Mouse (Mus musculus) midbrain, embryonic 16.5 days (tissue): Measurements from ENCODE around the gene Fgfr2. TPM values are rescaled to one million over a fixed set of nuclear protein-coding genes. Genes with fewer than 3 reads are reported as not detected.
A peak's percentile ranks its signal among the peaks of the same experiment; 100 is the strongest.
"Not testable (repeated sequence)": the region's sequence is repeated elsewhere in the genome, so short reads cannot be mapped to it uniquely, and the experiment has no call there.

Experiments
- ATAC-seq: fragments of 200-750 bp; cut with Nextera tagmentation; 2 replicates; pipeline ENCODE4 v1.8.0; 2017; ENCODE audit warnings: moderate TSS enrichment
- H3K27ac ChIP-seq: fragments of 300-500 bp; sonication (generic); 2 replicates; pipeline ENCODE4 v1.5.1; 2014; ENCODE audit warnings: mild to moderate bottlenecking, low read length, mixed read lengths
- H3K27me3 ChIP-seq: fragments of 300-500 bp; sonication (generic); 2 replicates; pipeline ENCODE4 v1.6.1; 2014; ENCODE audit warnings: low read depth, low read length, mixed read lengths; ENCODE audit not compliant: control insufficient read depth, insufficient read depth
- H3K36me3 ChIP-seq: fragments of 300-500 bp; sonication (generic); 2 replicates; pipeline ENCODE4 v1.6.1; 2014; ENCODE audit warnings: mild to moderate bottlenecking, low read length, moderate library complexity, mixed read lengths; ENCODE audit not compliant: control insufficient read depth, insufficient read depth
- H3K4me1 ChIP-seq: fragments of 300-500 bp; sonication (generic); 2 replicates; pipeline ENCODE4 v1.6.1; 2014; ENCODE audit warnings: mild to moderate bottlenecking, low read length, mixed read lengths; ENCODE audit not compliant: control insufficient read depth, insufficient read depth
- H3K4me2 ChIP-seq: fragments of 300-500 bp; sonication (generic); 2 replicates; pipeline ENCODE4 v1.6.1; 2014; ENCODE audit warnings: mild to moderate bottlenecking, low read length, mixed read lengths
- H3K4me3 ChIP-seq: fragments of 300-500 bp; sonication (generic); 2 replicates; pipeline ENCODE4 v1.5.1; 2014; ENCODE audit warnings: low read depth, mild to moderate bottlenecking, low read length, moderate library complexity, mixed read lengths
- H3K9ac ChIP-seq: fragments of 300-500 bp; sonication (generic); 2 replicates; pipeline ENCODE4 v1.6.1; 2014; ENCODE audit warnings: low read depth, low read length, mixed read lengths
- H3K9me3 ChIP-seq: fragments of 300-500 bp; sonication (generic); replicated peaks from 2 replicates; pipeline ENCODE4 v1.6.1; 2014; ENCODE audit warnings: mild to moderate bottlenecking, low read length, mixed read lengths; ENCODE audit not compliant: control insufficient read depth, poor library complexity, severe bottlenecking
- WGBS: fragments of 180-500 bp; shearing (Covaris S2); extraction: QIAGEN DNeasy Blood & Tissue Kit; methylation state at CpG from one replicate; pipeline ENCODE4 v1.1.7; 2014; 5-methylcytosine and 5-hydroxymethylcytosine counted together
- polyA plus RNA-seq: library from polyadenylated mRNA; unstranded; fragments of >200 nt; fragmentation: Nextera tagmentation; extraction: Ambion mirVana; gene quantifications from 2 replicates; pipeline ENCODE4 v1.2.1, GENCODE M21; 2015

Fgfr2 gene
- polyA plus RNA-seq, 1 experiment from 2014 or later = 23.8 TPM

GRCm38 (mm10) chr7:130597546-130597945, 2525.6 kb downstream of the Fgfr2 start:
- Histone ChIP-seq H3K36me3 (no peaks in the 10 kb centered on the region), H3K9me3 (no peaks in the 10 kb centered on the region), H3K4me3 (no peak overlapping the region), H3K27ac (peak overlapping the region; percentile 47; the same call in 1 of the 2 replicates), H3K4me2 (no peak overlapping the region), H3K9ac (no peak overlapping the region), H3K27me3 (no peaks in the 10 kb centered on the region), H3K4me1 (peaks cover 15% of the 10 kb centered on the region; the same call in 1 of the 2 replicates)
- ATAC-seq = no peak
- WGBS = 34% methylated on average over 6 of the region's 6 CpGs

GRCm38 (mm10) chr7:130596079-130596855, 2526.9 kb downstream of the Fgfr2 start:
- H3K9ac ChIP-seq, H3K4me2 ChIP-seq, ATAC-seq, H3K27me3 ChIP-seq, H3K36me3 ChIP-seq, H3K27ac ChIP-seq, H3K4me3 ChIP-seq, H3K9me3 ChIP-seq: not testable (repeated sequence)
- peaks cover 15% of the 10 kb centered on the region; the same call in 1 of the 2 replicates for H3K4me1 ChIP-seq
- 59% methylated on average over 9 of the region's 19 CpGs for WGBS

DNA sequence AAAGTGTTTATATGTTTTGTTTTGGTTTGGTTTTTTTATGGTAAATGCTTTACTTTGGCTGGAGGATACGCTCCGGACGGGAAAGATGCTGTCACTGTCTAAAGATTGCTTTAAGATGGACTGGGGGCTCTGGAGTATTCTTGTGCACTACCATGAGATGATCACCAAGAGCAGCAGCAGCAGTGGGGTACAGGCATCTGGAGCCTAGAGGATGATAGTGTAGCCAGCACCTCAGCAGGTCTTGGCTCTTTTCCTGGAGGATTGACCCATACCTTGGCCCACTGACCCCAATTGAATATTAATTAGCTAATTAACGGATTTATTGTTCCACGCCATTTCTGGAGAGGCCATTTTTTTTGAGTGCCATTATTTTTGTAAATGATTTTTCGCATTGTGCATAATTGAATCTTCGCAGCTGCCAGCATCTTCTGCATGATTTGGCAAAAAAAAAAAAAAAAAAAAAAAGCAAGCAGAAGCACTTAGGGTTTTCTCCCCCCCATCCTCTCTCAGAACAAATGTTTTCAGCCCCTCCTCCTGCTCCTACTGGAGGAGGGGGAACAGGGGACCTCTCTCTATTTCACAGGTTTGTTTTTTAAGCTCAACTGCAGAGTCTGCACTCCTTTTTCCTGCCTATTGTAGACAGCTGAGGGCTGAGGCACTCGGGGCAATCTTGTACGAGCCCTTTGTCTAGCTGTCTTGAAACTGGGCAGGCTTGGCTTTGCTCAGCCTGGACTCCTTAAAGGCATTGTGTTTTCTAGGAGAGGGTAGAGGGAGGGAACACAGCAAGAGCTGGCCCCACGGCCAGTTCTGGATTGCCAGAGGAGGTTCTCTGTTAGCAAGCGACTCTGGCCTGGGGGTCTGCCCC, 2529.5 kb downstream of the Fgfr2 start:
- not testable (repeated sequence) for H3K4me3 ChIP-seq, H3K9me3 ChIP-seq, H3K36me3 ChIP-seq, H3K27me3 ChIP-seq, H3K4me2 ChIP-seq, H3K9ac ChIP-seq, H3K27ac ChIP-seq
- ATAC-seq = peak; percentile 81
- peaks cover 17% of the 10 kb centered on the region; the same call in 1 of the 2 replicates for H3K4me1 ChIP-seq
- 34% methylated on average over 7 of the region's 11 CpGs for WGBS

GRCm38 (mm10) chr7:130592975-130593374, 2530.2 kb downstream of the Fgfr2 start:
- not testable (repeated sequence) for H3K36me3 ChIP-seq, H3K4me2 ChIP-seq, H3K4me3 ChIP-seq, H3K27me3 ChIP-seq, H3K27ac ChIP-seq, H3K9ac ChIP-seq, H3K9me3 ChIP-seq
- no CpG with 5 or more reads among the region's 11 CpGs for WGBS
- peaks cover 17% of the 10 kb centered on the region; the same call in 1 of the 2 replicates for H3K4me1 ChIP-seq
- ATAC-seq = 0 out of 2 replicates have a peak, but pooled peaks have one; percentile 3

DNA sequence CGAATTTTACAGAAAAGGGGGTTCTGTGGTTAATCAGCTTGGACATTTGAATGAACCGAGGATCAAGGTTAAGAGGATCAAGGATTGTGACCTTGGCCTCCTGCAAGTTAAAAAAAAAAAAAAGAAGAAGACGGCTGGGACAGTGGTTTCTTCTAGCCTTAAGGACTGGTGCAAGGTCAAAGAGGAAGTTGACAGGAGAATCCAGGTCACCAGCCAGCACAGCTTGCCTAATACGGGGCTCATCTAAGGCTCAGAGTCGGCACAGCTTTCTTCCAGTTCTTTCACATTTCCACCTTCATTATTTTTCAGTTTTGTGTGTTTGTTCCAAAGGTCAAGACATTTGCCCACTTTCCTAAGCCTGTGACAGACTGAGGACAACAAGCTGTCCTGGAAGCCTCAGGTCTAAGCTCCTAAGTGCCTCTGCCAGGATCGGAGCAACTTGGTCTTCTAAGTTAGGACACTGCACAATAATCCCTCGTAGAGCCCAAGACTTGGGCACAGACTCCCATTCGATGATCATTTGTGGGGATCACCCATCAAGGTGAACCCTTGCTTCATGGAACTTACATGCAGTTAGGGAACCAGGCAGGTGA, 2532.2 kb downstream of the Fgfr2 start:
- Histone ChIP-seq H3K36me3 (no peaks in the 10 kb centered on the region), H3K4me3 (no peak overlapping the region), H3K4me2 (no peak overlapping the region), H3K9me3 (no peaks in the 10 kb centered on the region), H3K27ac (no peak overlapping the region), H3K4me1 (peaks cover 4% of the 10 kb centered on the region; the same call in 1 of the 2 replicates), H3K9ac (no peak overlapping the region), H3K27me3 (no peaks in the 10 kb centered on the region)
- ATAC-seq = no peak
- WGBS = 49% methylated on average over 8 of the region's 8 CpGs

GRCm38 (mm10) chr7:130590081-130590828, 2532.9 kb downstream of the Fgfr2 start:
- peaks cover 4% of the 10 kb centered on the region; the same call in 1 of the 2 replicates for H3K4me1 ChIP-seq
- 32% methylated on average over 13 of the region's 13 CpGs for WGBS
- no peaks in the 10 kb centered on the region for H3K36me3 ChIP-seq
- no peaks in the 10 kb centered on the region for H3K27me3 ChIP-seq
- no peaks in the 10 kb centered on the region for H3K9me3 ChIP-seq
- H3K4me2 ChIP-seq = no peak overlapping the region
- no peak for ATAC-seq
- no peak overlapping the region for H3K27ac ChIP-seq
- H3K4me3 ChIP-seq = no peak overlapping the region
- no peak overlapping the region for H3K9ac ChIP-seq

- H3K27me3 ChIP-seq = no peaks in the 10 kb centered on the region
- no peak overlapping the region for H3K27ac ChIP-seq
- H3K4me1 ChIP-seq = peaks cover 2% of the 10 kb centered on the region; the same call in 1 of the 2 replicates
- WGBS = 71% methylated on average over 2 of the region's 2 CpGs
- H3K9ac ChIP-seq = no peak overlapping the region
- no peak overlapping the region for H3K4me2 ChIP-seq
- no peak overlapping the region for H3K4me3 ChIP-seq
- ATAC-seq = no peak
- H3K9me3 ChIP-seq = no peaks in the 10 kb centered on the region
- no peaks in the 10 kb centered on the region for H3K36me3 ChIP-seq
Observed at GRCm38 (mm10) chr7:130586521-130587072, 2536.6 kb downstream of the Fgfr2 start.

GRCm38 (mm10) chr7:130578607-130579006, 2544.5 kb downstream of the Fgfr2 start:
- no peak overlapping the region for H3K4me2 ChIP-seq
- no peak overlapping the region for H3K4me3 ChIP-seq
- H3K27ac ChIP-seq = no peak overlapping the region
- no peaks in the 10 kb centered on the region for H3K4me1 ChIP-seq
- no peaks in the 10 kb centered on the region for H3K9me3 ChIP-seq
- H3K9ac ChIP-seq = no peak overlapping the region
- no peak for ATAC-seq
- H3K27me3 ChIP-seq = no peaks in the 10 kb centered on the region
- WGBS = 82% methylated on average over 5 of the region's 5 CpGs
- no peaks in the 10 kb centered on the region for H3K36me3 ChIP-seq
